In the genomic region with DNA sequence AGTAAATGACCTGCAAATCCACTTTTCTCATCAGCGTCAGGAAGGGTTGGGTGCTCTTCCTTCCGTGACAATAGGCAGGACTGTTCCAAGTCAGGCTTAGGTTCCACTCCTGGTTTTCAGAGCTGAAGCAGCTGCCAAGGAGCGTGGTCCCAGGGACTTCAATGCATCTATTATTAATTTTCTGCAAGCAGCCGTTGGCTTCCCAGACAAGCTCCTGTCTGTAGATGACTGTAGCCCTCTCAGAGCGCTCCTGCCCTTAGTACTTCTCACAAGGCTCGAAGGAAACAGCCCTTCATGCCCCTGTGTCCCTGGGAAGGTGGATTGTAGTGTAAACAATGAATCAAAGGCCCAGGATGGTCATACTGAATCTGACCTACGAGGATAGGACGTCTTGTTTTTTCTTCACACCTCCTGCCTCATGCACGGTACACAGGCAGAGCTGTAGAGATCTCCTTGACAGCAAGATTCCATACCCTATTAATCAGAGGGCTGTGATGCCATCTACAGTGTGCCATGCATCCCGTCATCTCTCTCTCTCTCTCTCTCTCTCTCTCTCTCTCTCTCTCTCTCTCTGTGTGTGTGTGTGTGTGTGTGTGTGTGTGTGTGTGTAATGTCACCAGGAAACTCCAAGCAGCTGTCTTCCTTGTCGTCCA, we compare ENCODE assay signal across 19 mouse cellular contexts.
DNase-seq lines count a peak whose midpoint lies in the region; ATAC-seq lines count a peak whose summit lies in the region.
"Had no signal": no experiment of that assay in that cellular context is flagged by ENCODE, and none has a peak within 500 bp of the region (broad histone marks: within the 10 kb centered on the region; RNA-seq: fewer than 3 reads in every experiment).

No protein-coding gene starts in this region.

- ATAC-seq in embryonic facial prominence, embryonic 13.5 days (ENCODE audit: insufficient number of reproducible peaks, insufficient read depth, low FRiP score, low TSS enrichment, low read depth), result no peak
- ATAC-seq in kidney, embryonic 14.5 days (ENCODE audit: low FRiP score, low TSS enrichment), result peak; percentile 55
- no peak for ATAC-seq in midbrain, embryonic 14.5 days (ENCODE audit: low FRiP score, low TSS enrichment)
- no peak for ATAC-seq in midbrain, embryonic 11.5 days (ENCODE audit: low FRiP score)
- ATAC-seq: CD4-positive, CD25-positive, alpha-beta regulatory T cell, adult 4 months; inflammation-experienced regulatory T-cells, adult 6 months had no signal

- 0 out of 2 replicates have a peak overlapping the region, but pooled peaks have one; percentile 11 for H3K27ac ChIP-seq in embryonic facial prominence, embryonic 13.5 days
- no peak overlapping the region for H3K27ac ChIP-seq in embryonic facial prominence, embryonic 10.5 days (replicated peaks)
- no peak overlapping the region for H3K27ac ChIP-seq in kidney, embryonic 14.5 days (ENCODE audit: low read depth, low read length)
- H3K27ac ChIP-seq in midbrain, embryonic 14.5 days (replicated peaks; ENCODE audit: low read depth, low read length), result no peak overlapping the region
- H3K27ac ChIP-seq in midbrain, embryonic 11.5 days (ENCODE audit: low read depth, low read length), result no peak overlapping the region
- H3K27ac ChIP-seq: limb, embryonic 12.5 days; liver, embryonic 14.5 days; stomach, embryonic 15.5 days had no signal

- DNase-seq in embryonic facial prominence, embryonic 10.5 days (ENCODE audit: low spot score), result no peak
- DNase-seq in kidney, postnatal 36 days, result no peak
- DNase-seq in midbrain, embryonic 14.5 days, result peak; percentile 49
- DNase-seq in midbrain, embryonic 11.5 days (ENCODE audit: low spot score, missing footprints), result no peak
- peak; percentile 50 for DNase-seq in retina, embryonic 14.5 days (ENCODE audit: low spot score)
- DNase-seq in ovary, adult 18-20 months (ENCODE audit: low spot score), result no peak
- DNase-seq: cerebellum, postnatal 14 days; embryo, embryonic 11 days; gastrocnemius, postnatal 25 days; kidney, postnatal 10 days; lung, postnatal 4 days had no signal

- H3K9ac ChIP-seq in embryonic facial prominence, embryonic 13.5 days, result no peak overlapping the region
- H3K9ac ChIP-seq in kidney, embryonic 14.5 days (ENCODE audit: low read depth, low read length), result no peak overlapping the region
- H3K9ac ChIP-seq in midbrain, embryonic 14.5 days (replicated peaks; ENCODE audit: low read length), result no peak overlapping the region
- no peak overlapping the region for H3K9ac ChIP-seq in midbrain, embryonic 11.5 days (ENCODE audit: low read length)
- H3K9ac ChIP-seq: limb, embryonic 12.5 days; liver, embryonic 14.5 days; stomach, embryonic 15.5 days had no signal

- H3K27me3 ChIP-seq in embryonic facial prominence, embryonic 13.5 days, result no peaks in the 10 kb centered on the region
- H3K27me3 ChIP-seq in embryonic facial prominence, embryonic 10.5 days (replicated peaks; ENCODE audit: low read depth, poor library complexity, severe bottlenecking), result no peaks in the 10 kb centered on the region
- no peaks in the 10 kb centered on the region for H3K27me3 ChIP-seq in kidney, embryonic 14.5 days (ENCODE audit: control insufficient read depth, insufficient read depth, low read length)
- no peaks in the 10 kb centered on the region for H3K27me3 ChIP-seq in midbrain, embryonic 14.5 days (ENCODE audit: control insufficient read depth, insufficient read depth, low read length)
- no peaks in the 10 kb centered on the region for H3K27me3 ChIP-seq in midbrain, embryonic 11.5 days (ENCODE audit: control insufficient read depth, insufficient read depth, low read length)
- H3K27me3 ChIP-seq: limb, embryonic 12.5 days; stomach, embryonic 15.5 days had no signal

- no peaks in the 10 kb centered on the region for H3K36me3 ChIP-seq in embryonic facial prominence, embryonic 13.5 days
- H3K36me3 ChIP-seq in embryonic facial prominence, embryonic 10.5 days (replicated peaks), result no peaks in the 10 kb centered on the region
- H3K36me3 ChIP-seq in kidney, embryonic 14.5 days (ENCODE audit: control insufficient read depth, insufficient read depth, low read length), result no peaks in the 10 kb centered on the region
- H3K36me3 ChIP-seq in midbrain, embryonic 14.5 days (ENCODE audit: control insufficient read depth, insufficient read depth, low read length), result no peaks in the 10 kb centered on the region
- H3K36me3 ChIP-seq in midbrain, embryonic 11.5 days (ENCODE audit: control insufficient read depth, insufficient read depth, low read length), result no peaks in the 10 kb centered on the region
- H3K36me3 ChIP-seq: G1E; limb, embryonic 12.5 days; stomach, embryonic 15.5 days had no signal

- WGBS in embryonic facial prominence, embryonic 13.5 days, result 59% methylated on average over 11 of the region's 11 CpGs
- WGBS in embryonic facial prominence, embryonic 10.5 days, result 76% methylated on average over 11 of the region's 11 CpGs
- 35% methylated on average over 11 of the region's 11 CpGs for WGBS in kidney, embryonic 14.5 days
- WGBS in midbrain, embryonic 14.5 days, result 54% methylated on average over 11 of the region's 11 CpGs
- WGBS in midbrain, embryonic 11.5 days, result 75% methylated on average over 11 of the region's 11 CpGs

- peaks cover 20% of the 10 kb centered on the region for H3K4me1 ChIP-seq in embryonic facial prominence, embryonic 13.5 days
- H3K4me1 ChIP-seq in embryonic facial prominence, embryonic 10.5 days, result peaks cover 15% of the 10 kb centered on the region; the same call in 1 of the 2 replicates
- H3K4me1 ChIP-seq in kidney, embryonic 14.5 days (ENCODE audit: control insufficient read depth, insufficient read depth, low read length), result peaks cover 7% of the 10 kb centered on the region; the same call in 1 of the 2 replicates
- H3K4me1 ChIP-seq in midbrain, embryonic 14.5 days (ENCODE audit: control insufficient read depth, insufficient read depth, low read length), result peaks cover 4% of the 10 kb centered on the region; the same call in 1 of the 2 replicates
- peaks cover 8% of the 10 kb centered on the region for H3K4me1 ChIP-seq in midbrain, embryonic 11.5 days (ENCODE audit: control insufficient read depth, insufficient read depth, low read length)
- H3K4me1 ChIP-seq: stomach, embryonic 15.5 days had no signal

- H3K9me3 ChIP-seq in embryonic facial prominence, embryonic 13.5 days, result no peaks in the 10 kb centered on the region
- H3K9me3 ChIP-seq in embryonic facial prominence, embryonic 10.5 days, result no peaks in the 10 kb centered on the region
- no peaks in the 10 kb centered on the region for H3K9me3 ChIP-seq in kidney, embryonic 14.5 days (ENCODE audit: control insufficient read depth, low read length)
- H3K9me3 ChIP-seq in midbrain, embryonic 14.5 days (ENCODE audit: control insufficient read depth, low read length), result no peaks in the 10 kb centered on the region
- H3K9me3 ChIP-seq in midbrain, embryonic 11.5 days (ENCODE audit: control insufficient read depth, low read length), result no peaks in the 10 kb centered on the region
- H3K9me3 ChIP-seq: limb, embryonic 12.5 days; stomach, embryonic 15.5 days had no signal

- no peak overlapping the region for H3K4me2 ChIP-seq in embryonic facial prominence, embryonic 13.5 days
- no peak overlapping the region for H3K4me2 ChIP-seq in kidney, embryonic 14.5 days (replicated peaks; ENCODE audit: low read depth, low read length)
- H3K4me2 ChIP-seq in midbrain, embryonic 14.5 days (ENCODE audit: low read length), result no peak overlapping the region
- H3K4me2 ChIP-seq in midbrain, embryonic 11.5 days, result no peak overlapping the region
- H3K4me2 ChIP-seq: limb, embryonic 12.5 days; stomach, embryonic 15.5 days had no signal

- no peak overlapping the region for H3K4me3 ChIP-seq in embryonic facial prominence, embryonic 13.5 days
- no peak overlapping the region for H3K4me3 ChIP-seq in embryonic facial prominence, embryonic 10.5 days
- no peak overlapping the region for H3K4me3 ChIP-seq in kidney, embryonic 14.5 days (ENCODE audit: low read length)
- no peak overlapping the region for H3K4me3 ChIP-seq in midbrain, embryonic 14.5 days (replicated peaks; ENCODE audit: low read depth, low read length)
- no peak overlapping the region for H3K4me3 ChIP-seq in midbrain, embryonic 11.5 days (ENCODE audit: low read depth, low read length)
- H3K4me3 ChIP-seq: limb, embryonic 12.5 days; stomach, embryonic 15.5 days had no signal

Comparison
In these comparisons a context has a peak if more than half of its experiments do, and no peak if none do; other contexts are left out.
1. DNase-seq: peak in midbrain, embryonic 14.5 days (single experiment) and retina, embryonic 14.5 days (single experiment); none in embryonic facial prominence, embryonic 10.5 days (single experiment), kidney, postnatal 36 days (0 of 2), midbrain, embryonic 11.5 days (single experiment) and ovary, adult 18-20 months (single experiment).